Comparison of ENCODE assay signal across 9 mouse cellular contexts in the genomic region with DNA sequence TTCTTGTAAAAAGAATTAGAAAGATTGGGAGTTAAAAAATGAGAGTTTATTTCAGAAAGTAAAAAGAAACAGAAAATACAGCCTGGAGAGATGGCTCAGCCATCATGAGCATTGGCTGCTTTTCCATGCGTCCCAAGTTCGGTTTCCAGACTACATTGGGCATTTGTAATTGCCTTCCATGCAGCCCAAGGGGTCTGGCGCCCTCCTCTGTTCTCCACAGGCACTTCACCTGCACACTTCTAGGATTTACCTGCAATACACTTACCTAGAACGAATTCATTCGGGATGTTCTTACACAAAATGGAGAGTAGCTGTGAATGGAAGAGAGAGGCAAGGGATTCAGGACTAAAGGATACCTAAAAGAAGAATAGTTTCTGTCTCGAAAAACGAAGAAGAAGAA. TPM values are rescaled to one million over a fixed set of nuclear protein-coding genes. Genes with fewer than 3 reads are reported as not detected.
DNase-seq lines count a peak whose midpoint lies in the region; ATAC-seq lines count a peak whose summit lies in the region.
"Had no signal": no experiment of that assay in that cellular context is flagged by ENCODE, and none has a peak within 500 bp of the region (broad histone marks: within the 10 kb centered on the region; RNA-seq: fewer than 3 reads in every experiment).

No protein-coding gene starts in this region.

- H3K4me2 ChIP-seq in forebrain, embryonic 12.5 days = no peak overlapping the region
- H3K4me2 ChIP-seq: limb, embryonic 15.5 days had no signal

- no peak for ATAC-seq in forebrain, embryonic 12.5 days (ENCODE audit: low FRiP score)

- no peaks in the 10 kb centered on the region for H3K4me1 ChIP-seq in limb, embryonic 10.5 days
- H3K4me1 ChIP-seq in forebrain, embryonic 12.5 days = no peaks in the 10 kb centered on the region
- H3K4me1 ChIP-seq: limb, embryonic 15.5 days had no signal

- H3K36me3 ChIP-seq in limb, embryonic 10.5 days = no peaks in the 10 kb centered on the region
- no peaks in the 10 kb centered on the region for H3K36me3 ChIP-seq in forebrain, embryonic 12.5 days (replicated peaks)
- H3K36me3 ChIP-seq: limb, embryonic 15.5 days had no signal

- no peak overlapping the region for H3K27ac ChIP-seq in limb, embryonic 10.5 days
- no peak overlapping the region for H3K27ac ChIP-seq in forebrain, embryonic 12.5 days
- H3K27ac ChIP-seq: limb, embryonic 15.5 days had no signal

- no peak overlapping the region for H3K9ac ChIP-seq in forebrain, embryonic 12.5 days
- H3K9ac ChIP-seq: limb, embryonic 15.5 days had no signal

- no peaks in the 10 kb centered on the region for H3K9me3 ChIP-seq in limb, embryonic 10.5 days (replicated peaks)
- H3K9me3 ChIP-seq in forebrain, embryonic 12.5 days = no peaks in the 10 kb centered on the region
- H3K9me3 ChIP-seq: limb, embryonic 15.5 days had no signal

- H3K4me3 ChIP-seq in limb, embryonic 10.5 days = no peak overlapping the region
- H3K4me3 ChIP-seq in forebrain, embryonic 12.5 days (replicated peaks) = no peak overlapping the region
- H3K4me3 ChIP-seq: limb, embryonic 15.5 days had no signal

- H3K27me3 ChIP-seq in limb, embryonic 10.5 days (ENCODE audit: low read depth, poor library complexity, severe bottlenecking) = no peaks in the 10 kb centered on the region
- H3K27me3 ChIP-seq in forebrain, embryonic 12.5 days = no peaks in the 10 kb centered on the region
- H3K27me3 ChIP-seq: limb, embryonic 15.5 days had no signal

- DNase-seq in adrenal gland, postnatal 10 days = peak; percentile 41
- DNase-seq in adrenal gland, postnatal 4 days (ENCODE audit: low spot score in 2 of 2) = no peak
- peak; percentile 56 for DNase-seq in 416B (ENCODE audit: low read depth)
- DNase-seq in cerebellum, adult 8-10 months = peak; percentile 15
- DNase-seq in kidney, postnatal 10 days = peak; percentile 53
- DNase-seq in limb, embryonic 10.5 days (ENCODE audit: low spot score) = no peak
- DNase-seq in frontal cortex, postnatal 10 days (ENCODE audit: low spot score in 2 of 2) = no peak

- 33% methylated on average over 5 of the region's 7 CpGs for WGBS in limb, embryonic 10.5 days
- WGBS in forebrain, embryonic 12.5 days = 45% methylated on average over 5 of the region's 7 CpGs

RNA-seq across cellular contexts. Expression of a gene that starts 17.9 kb away (rescaled TPM):
- under 1 TPM in 1 of 2 experiments, not detected in 1; 0.24 TPM for total RNA-seq in adrenal gland, postnatal 10 days (2021)
- under 1 TPM in 1 of 2 experiments, not detected in 1; 0.17 TPM for total RNA-seq in adrenal gland, postnatal 4 days (2021)
- 0.20 and 0.29 TPM in 2 replicates for polyA plus RNA-seq in limb, embryonic 10.5 days (2016; fragmentation: Nextera tagmentation; extraction: Ambion mirVana)
- polyA plus RNA-seq in forebrain, embryonic 12.5 days (2016; fragmentation: Nextera tagmentation; extraction: Ambion mirVana) = 0.09 and 0.33 TPM in 2 replicates

RNA-seq across cellular contexts. Expression of a gene that starts 20.1 kb away (rescaled TPM):
- total RNA-seq in adrenal gland, postnatal 10 days (2021) = 10 to 100 TPM; 14.3 to 19.4 TPM
- total RNA-seq in adrenal gland, postnatal 4 days (2021) = 10 to 100 TPM; 19.0 to 19.5 TPM
- 8.4 and 11.0 TPM in 2 replicates for polyA plus RNA-seq in limb, embryonic 10.5 days (2016; fragmentation: Nextera tagmentation; extraction: Ambion mirVana)
- polyA plus RNA-seq in forebrain, embryonic 12.5 days (2016; fragmentation: Nextera tagmentation; extraction: Ambion mirVana) = 14.8 and 15.4 TPM in 2 replicates

Comparison
In these comparisons a context has a peak if more than half of its experiments do, and no peak if none do; other contexts are left out.
1. DNase-seq: peak in adrenal gland, postnatal 10 days (single experiment), 416B (single experiment), cerebellum, adult 8-10 months (single experiment) and kidney, postnatal 10 days (single experiment); none in adrenal gland, postnatal 4 days (0 of 2), limb, embryonic 10.5 days (single experiment) and frontal cortex, postnatal 10 days (0 of 2).